In the genomic region with DNA sequence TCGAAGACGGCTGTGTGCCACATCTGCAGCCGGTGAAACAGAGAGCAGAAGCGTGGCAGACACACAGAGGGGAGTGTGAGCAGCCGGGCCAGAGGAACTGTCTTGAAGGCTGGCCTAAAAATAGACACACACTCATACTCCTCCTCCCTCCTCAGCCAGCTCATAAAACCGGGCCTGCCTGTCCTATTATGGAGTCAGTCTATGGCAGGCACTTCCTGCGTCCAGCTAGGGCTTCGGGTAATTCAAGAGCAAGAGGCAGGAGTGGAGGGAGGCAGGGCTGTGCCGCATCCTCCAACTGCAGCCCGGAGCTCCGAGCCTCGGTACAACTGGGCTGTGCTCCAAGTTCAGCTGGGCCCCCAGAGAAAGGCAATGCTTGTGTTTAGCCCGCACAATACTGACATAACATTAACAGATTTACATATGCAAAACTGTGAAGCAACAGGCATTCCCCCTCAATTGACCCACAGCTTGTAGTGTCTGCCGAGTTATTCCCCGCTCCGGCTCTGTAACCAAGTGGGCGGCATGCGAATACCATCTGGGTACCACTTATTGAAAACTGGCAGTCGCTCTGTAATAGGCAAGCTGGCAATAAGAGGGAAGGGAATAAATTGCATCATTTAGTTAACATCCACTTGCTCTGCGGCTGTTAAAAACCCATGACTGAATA, we compare ENCODE assay signal across 7 mouse cellular contexts. TPM values are rescaled to one million over a fixed set of nuclear protein-coding genes. Genes with fewer than 3 reads are reported as not detected.
DNase-seq lines count a peak whose midpoint lies in the region; ATAC-seq lines count a peak whose summit lies in the region.

No protein-coding gene starts in this region.

- peaks cover 38% of the 10 kb centered on the region for H3K4me1 ChIP-seq in embryonic facial prominence, embryonic 14.5 days (ENCODE audit: control insufficient read depth, insufficient read depth, low read length)
- H3K4me1 ChIP-seq in heart, embryonic 10.5 days: peaks cover 47% of the 10 kb centered on the region
- peaks cover 63% of the 10 kb centered on the region for H3K4me1 ChIP-seq in limb, embryonic 12.5 days (replicated peaks)
- peaks cover 23% of the 10 kb centered on the region for H3K4me1 ChIP-seq in midbrain, embryonic 13.5 days (replicated peaks)

- no peaks in the 10 kb centered on the region for H3K36me3 ChIP-seq in embryonic facial prominence, embryonic 14.5 days (ENCODE audit: control insufficient read depth, insufficient read depth, low read length)
- no peaks in the 10 kb centered on the region for H3K36me3 ChIP-seq in heart, embryonic 10.5 days
- H3K36me3 ChIP-seq in limb, embryonic 12.5 days: 0 out of 2 replicates have a peak, but pooled peaks cover 1% of the 10 kb centered on the region
- no peaks in the 10 kb centered on the region for H3K36me3 ChIP-seq in midbrain, embryonic 13.5 days

- H3K4me3 ChIP-seq in embryonic facial prominence, embryonic 14.5 days (ENCODE audit: low read depth, low read length): peak overlapping the region; percentile 17
- H3K4me3 ChIP-seq in heart, embryonic 10.5 days: peak overlapping the region; percentile 32
- peak overlapping the region; percentile 25 for H3K4me3 ChIP-seq in limb, embryonic 12.5 days (replicated peaks)
- no peak overlapping the region; the same call in 1 of the 2 replicates for H3K4me3 ChIP-seq in midbrain, embryonic 13.5 days (replicated peaks)

- DNase-seq in adrenal gland, postnatal 36 days: peak; percentile 66 to 73
- DNase-seq in embryonic facial prominence, embryonic 14.5 days (ENCODE audit: low spot score): peak; percentile 93
- peak; percentile 93 for DNase-seq in heart, embryonic 10.5 days (ENCODE audit: low spot score)
- DNase-seq in kidney, adult 9 months: peak; percentile 60
- DNase-seq in spleen, postnatal 10 days (ENCODE audit: low spot score in 2 of 2): peak; percentile 30 to 50

- peak; percentile 90 for ATAC-seq in embryonic facial prominence, embryonic 14.5 days (ENCODE audit: low read depth)
- peak; percentile 88 for ATAC-seq in limb, embryonic 12.5 days (ENCODE audit: insufficient number of reproducible peaks, insufficient read depth, low FRiP score, low TSS enrichment, low read depth)
- ATAC-seq in midbrain, embryonic 13.5 days: peak; percentile 94

- no peaks in the 10 kb centered on the region for H3K27me3 ChIP-seq in embryonic facial prominence, embryonic 14.5 days (replicated peaks; ENCODE audit: control insufficient read depth, insufficient read depth, low read length)
- H3K27me3 ChIP-seq in heart, embryonic 10.5 days (ENCODE audit: insufficient read depth, poor library complexity, severe bottlenecking): no peaks in the 10 kb centered on the region
- no peaks in the 10 kb centered on the region for H3K27me3 ChIP-seq in limb, embryonic 12.5 days
- H3K27me3 ChIP-seq in midbrain, embryonic 13.5 days: no peaks in the 10 kb centered on the region

- H3K27ac ChIP-seq in embryonic facial prominence, embryonic 14.5 days (replicated peaks; ENCODE audit: low read depth, low read length): peak overlapping the region; percentile 86
- H3K27ac ChIP-seq in heart, embryonic 10.5 days: peak overlapping the region; percentile 89
- peak overlapping the region; percentile 92 for H3K27ac ChIP-seq in limb, embryonic 12.5 days
- peak overlapping the region; percentile 83 for H3K27ac ChIP-seq in midbrain, embryonic 13.5 days

- H3K4me2 ChIP-seq in embryonic facial prominence, embryonic 14.5 days (ENCODE audit: low read depth, low read length): peak overlapping the region; percentile 52
- H3K4me2 ChIP-seq in limb, embryonic 12.5 days: peak overlapping the region; percentile 54
- peak overlapping the region; percentile 42 for H3K4me2 ChIP-seq in midbrain, embryonic 13.5 days (replicated peaks)

- 15% methylated on average over 18 of the region's 20 CpGs for whole genome bisulfite sequencing in embryonic facial prominence, embryonic 14.5 days
- 34% methylated on average over 20 of the region's 20 CpGs for WGBS in heart, embryonic 10.5 days
- WGBS in limb, embryonic 12.5 days: 16% methylated on average over 20 of the region's 20 CpGs
- WGBS in midbrain, embryonic 13.5 days: 38% methylated on average over 20 of the region's 20 CpGs

- peak overlapping the region; percentile 26; the same call in 1 of the 2 replicates for H3K9ac ChIP-seq in embryonic facial prominence, embryonic 14.5 days (ENCODE audit: low read depth, low read length)
- H3K9ac ChIP-seq in limb, embryonic 12.5 days (replicated peaks): 0 out of 2 replicates have a peak overlapping the region, but pooled peaks have one; percentile 23
- H3K9ac ChIP-seq in midbrain, embryonic 13.5 days (replicated peaks): peak overlapping the region; percentile 39; the same call in 1 of the 2 replicates

- 0 out of 2 replicates have a peak, but pooled peaks cover under 1% of the 10 kb centered on the region for H3K9me3 ChIP-seq in embryonic facial prominence, embryonic 14.5 days (ENCODE audit: control insufficient read depth, low read length)
- no peaks in the 10 kb centered on the region for H3K9me3 ChIP-seq in heart, embryonic 10.5 days
- H3K9me3 ChIP-seq in limb, embryonic 12.5 days: no peaks in the 10 kb centered on the region
- H3K9me3 ChIP-seq in midbrain, embryonic 13.5 days: no peaks in the 10 kb centered on the region

RNA-seq across cellular contexts. Expression of a gene that starts 37.2 kb away (rescaled TPM):
- total RNA-seq in adrenal gland, postnatal 36 days (2021): 10 to 100 TPM; 39.0 to 40.6 TPM
- polyA plus RNA-seq in embryonic facial prominence, embryonic 14.5 days (2014; fragmentation: Nextera tagmentation; extraction: Ambion mirVana): 80.1 and 87.9 TPM in 2 replicates
- polyA plus RNA-seq in heart, embryonic 10.5 days (2016; fragmentation: Nextera tagmentation; extraction: Ambion mirVana): 79.9 and 99.3 TPM in 2 replicates
- 77.4 and 91.0 TPM in 2 replicates for polyA plus RNA-seq in limb, embryonic 12.5 days (2016; fragmentation: Nextera tagmentation; extraction: Ambion mirVana)
- 68.3 and 70.4 TPM in 2 replicates for polyA plus RNA-seq in midbrain, embryonic 13.5 days (2015; fragmentation: Nextera tagmentation; extraction: Ambion mirVana)

Comparison
In these comparisons a context has a peak if more than half of its experiments do, and no peak if none do; other contexts are left out.
1. DNase-seq: peak in every context shown above with its lines; median percentile 93 in embryonic facial prominence, embryonic 14.5 days; 93 in heart, embryonic 10.5 days; 70 in adrenal gland, postnatal 36 days; 60 in kidney, adult 9 months; 40 in spleen, postnatal 10 days.